Mouse (Mus musculus) heart, adult 2 months (tissue): ENCODE results near the gene Gen1. TPM values are rescaled to one million over a fixed set of nuclear protein-coding genes. Genes with fewer than 3 reads are reported as not detected.

ENCODE experiments used
- DNase-seq, 2 experiments: peaks; one replicate each; pipeline ENCODE4 v3.0.0; 2021
- H3K27ac ChIP-seq: fragments of 200-600 bp; 2 replicates; pipeline ENCODE4 v1.8.1; 2022
- H3K27me3 ChIP-seq: fragments of 200-500 bp; 2 replicates; pipeline ENCODE4 v1.6.1; 2012; ENCODE audit warnings: mild to moderate bottlenecking, low read length, inconsistent platforms, mixed read lengths; ENCODE audit not compliant: control insufficient read depth, insufficient read depth
- H3K36me3 ChIP-seq: fragments of 200-500 bp; 2 replicates; pipeline ENCODE4 v1.6.1; 2012; ENCODE audit warnings: low read length, inconsistent platforms; ENCODE audit not compliant: control insufficient read depth, insufficient read depth
- H3K4me1 ChIP-seq: fragments of 200-500 bp; 2 replicates; pipeline ENCODE4 v1.6.1; 2011; ENCODE audit warnings: low read length; ENCODE audit not compliant: control insufficient read depth, insufficient read depth
- H3K4me3 ChIP-seq: fragments of 200-600 bp; 2 replicates; pipeline ENCODE4 v1.8.1; 2022
- H3K79me2 ChIP-seq: fragments of 200-500 bp; replicated peaks from 2 replicates; pipeline ENCODE4 v1.6.1; 2012; ENCODE audit warnings: mild to moderate bottlenecking, inconsistent platforms, low read length, moderate library complexity, mixed read lengths; ENCODE audit not compliant: control insufficient read depth, insufficient read depth
- H3K9ac ChIP-seq: fragments of 200-500 bp; 2 replicates; pipeline ENCODE4 v1.6.1; 2012; ENCODE audit warnings: low read depth, mild to moderate bottlenecking, control low read depth, inconsistent platforms, low read length, mixed read lengths
- CTCF ChIP-seq: fragments of 200-600 bp; IDR thresholded peaks from 2 replicates; pipeline ENCODE4 v1.8.1; 2022; ENCODE audit warnings: antibody characterized with exemption, mild to moderate bottlenecking, moderate library complexity
- EP300 ChIP-seq: fragments of 200-500 bp; IDR thresholded peaks from 2 replicates; pipeline ENCODE4 v1.6.1; 2011; ENCODE audit warnings: low read depth, low read length, control low read depth; ENCODE audit not compliant: insufficient read depth
- POLR2A ChIP-seq: fragments of 200-500 bp; IDR thresholded peaks from 2 replicates; pipeline ENCODE4 v1.6.1; 2011; ENCODE audit warnings: mild to moderate bottlenecking, low read depth, low read length, control low read depth; ENCODE audit not compliant: insufficient read depth
- WGBS: fragments of 180-500 bp; shearing (Covaris S2); methylation state at CpG from one replicate; pipeline ENCODE4 v1.1.7; 2018; 5-methylcytosine and 5-hydroxymethylcytosine counted together
- intact Hi-C: fragments of 180-260 bp; cut with DNase I; formaldehyde crosslinking; loops from one replicate; pipeline ENCODE4 v1.15.1; 2025
- long read RNA-seq: library from polyadenylated mRNA; stranded (forward); transcript quantifications from one replicate; pipeline ENCODE4 v2.0.0, GENCODE M21; 2021
- polyA plus RNA-seq: library from polyadenylated mRNA; depleted of rRNA; stranded (reverse); fragments of >200 nt; gene quantifications from 2 replicates; pipeline ENCODE4 v1.2.3, GENCODE M21; 2012; rRNA removed
- total RNA-seq, 2 experiments: library from RNA; stranded (reverse); gene quantifications; 2 replicates each; pipeline ENCODE4 v1.2.3; 2021

The Gen1 gene
- 1 to 10 TPM in 1 of 2 experiments, under 1 TPM in 1; 0.78 to 1.1 TPM for total RNA-seq
- polyA plus RNA-seq = 0.16 and 0.23 TPM in 2 replicates
- long read RNA-seq = 0 reads

DNA sequence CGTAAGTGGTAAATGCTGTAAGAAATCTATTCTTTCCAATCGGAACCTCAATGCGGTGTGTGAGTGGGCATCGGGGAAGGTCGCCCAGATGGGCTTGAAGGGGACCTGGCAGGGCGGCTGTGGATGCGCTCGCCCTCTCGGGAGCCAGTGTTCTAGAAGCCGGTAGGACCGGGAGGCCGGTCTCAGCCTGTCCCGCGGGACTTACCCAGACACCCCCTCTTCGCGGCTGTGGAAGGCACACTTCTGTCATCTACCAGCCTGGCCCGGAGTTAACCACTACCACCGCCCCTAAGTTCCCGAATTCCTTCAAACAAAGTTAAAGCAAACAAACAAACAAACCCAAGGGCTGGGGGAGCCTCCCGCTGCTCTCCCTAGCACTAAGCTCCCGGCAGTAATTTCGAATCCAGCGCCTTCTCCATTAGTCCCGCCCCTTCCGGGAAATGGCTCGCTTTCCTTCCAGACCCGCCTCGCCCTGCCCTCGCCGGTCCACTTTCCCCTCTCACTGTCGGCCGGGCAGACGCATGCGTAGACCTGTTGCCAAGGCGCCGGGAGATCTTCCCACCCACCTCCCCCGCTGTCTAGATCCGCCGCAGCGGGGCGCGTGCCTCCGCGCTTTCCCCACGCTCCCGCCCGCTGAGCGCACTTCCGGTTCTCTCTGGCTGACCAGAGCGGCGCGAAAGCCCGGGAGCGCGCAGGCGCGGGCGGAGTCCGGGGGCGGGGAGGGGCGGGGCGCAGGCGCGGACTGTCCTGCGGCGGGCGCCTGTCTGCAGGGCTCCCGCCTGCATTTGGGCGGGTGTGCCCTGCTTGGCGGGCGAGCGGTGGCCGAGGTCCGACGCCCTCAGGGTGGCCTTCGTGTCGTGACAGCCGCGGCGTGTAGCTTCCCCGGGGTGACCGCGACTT is at the start of gene Gen1, which contains the start of gene Smc6:
Gen1 (minus strand) TSS at position 420 of the 900 bp plus-strand sequence.
Smc6 (plus strand) TSS at position 505 of the 900 bp plus-strand sequence.
- under 1% methylated on average over 79 of the region's 83 CpGs for WGBS
- TF ChIP-seq EP300 (peak; percentile 45; the same call in 1 of the 2 replicates), POLR2A (peak; percentile 74), CTCF (peak; percentile 44)
- Histone ChIP-seq H3K79me2 (peaks cover 2% of the 10 kb centered on the region), H3K9ac (peak within 1 kb of the TSS; percentile 99), H3K27me3 (no peaks in the 10 kb centered on the region), H3K36me3 (peaks cover 20% of the 10 kb centered on the region), H3K27ac (peak within 1 kb of the TSS; percentile 97), H3K4me1 (peaks cover 6% of the 10 kb centered on the region), H3K4me3 (peak within 1 kb of the TSS; percentile 78)
- peak; percentile 97 for DNase-seq
- intact Hi-C loops = loop anchor here (1.0 kb wide), 1 partner anchor 61 kb away; no protein-coding TSS in a partner anchor

DNA sequence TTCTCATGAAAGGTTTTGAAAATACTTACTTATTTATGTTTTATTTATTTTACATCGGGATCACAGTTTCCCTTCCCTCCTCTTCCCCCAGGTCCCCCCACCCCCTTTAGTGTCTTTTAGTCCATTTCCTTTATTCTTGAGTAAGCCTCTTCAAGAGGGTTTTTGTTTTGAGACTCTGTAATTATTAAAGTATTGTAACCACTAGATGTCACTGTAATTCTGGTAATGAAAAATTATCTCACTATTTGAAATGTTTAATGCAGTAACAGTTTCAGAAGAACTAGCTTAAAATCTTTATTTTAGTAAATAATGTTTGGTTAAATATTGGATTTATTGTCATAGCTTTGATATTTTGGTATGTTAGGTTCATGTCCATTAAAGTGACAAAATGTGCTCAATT is 48.2 kb upstream of the Gen1 start:
- intact Hi-C loops = loop anchor here (2.0 kb wide), 1 partner anchor 23 kb away; no protein-coding TSS in a partner anchor
- Histone ChIP-seq H3K27me3 (no peaks in the 10 kb centered on the region), H3K4me1 (no peaks in the 10 kb centered on the region), H3K79me2 (no peaks in the 10 kb centered on the region), H3K27ac (no peak overlapping the region), H3K36me3 (peaks cover 3% of the 10 kb centered on the region; the same call in 1 of the 2 replicates), H3K4me3 (no peak overlapping the region), H3K9ac (no peak overlapping the region)
- DNase-seq = no peak
- TF ChIP-seq POLR2A (no peak), EP300 (no peak), CTCF (peak; percentile 48)
- WGBS = 50% methylated on average over 1 of the region's 1 CpGs

DNA sequence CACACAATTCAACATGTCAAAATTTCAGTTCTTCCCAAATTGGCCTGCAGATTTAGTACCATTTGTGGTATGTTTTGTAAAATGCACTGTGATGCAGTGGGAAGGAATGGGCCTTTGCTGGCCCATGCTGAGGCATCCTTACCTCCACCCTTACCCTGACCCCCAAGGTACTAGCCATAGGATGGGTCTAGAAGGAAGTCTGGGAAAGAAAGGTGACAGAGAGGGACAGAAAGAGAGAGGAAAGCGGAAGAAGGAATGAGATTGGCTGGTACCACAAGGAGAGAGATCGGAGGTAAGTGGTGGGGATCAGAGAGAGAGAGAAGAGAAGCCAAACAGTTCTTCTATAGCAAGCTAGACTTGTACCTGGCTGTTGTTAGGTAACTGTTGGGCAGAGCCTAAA is 45.5 kb upstream of the Gen1 start:
- intact Hi-C loops = no loop called here
- peaks cover 6% of the 10 kb centered on the region; the same call in 1 of the 2 replicates for H3K36me3 ChIP-seq
- H3K27ac ChIP-seq = no peak overlapping the region
- TF ChIP-seq POLR2A (no peak), CTCF (no peak), EP300 (no peak)
- no peak overlapping the region for H3K9ac ChIP-seq
- H3K79me2 ChIP-seq = no peaks in the 10 kb centered on the region
- DNase-seq = no peak
- WGBS = 98% methylated on average over 2 of the region's 2 CpGs
- no peaks in the 10 kb centered on the region for H3K4me1 ChIP-seq
- H3K27me3 ChIP-seq = no peaks in the 10 kb centered on the region
- no peak overlapping the region for H3K4me3 ChIP-seq

DNA sequence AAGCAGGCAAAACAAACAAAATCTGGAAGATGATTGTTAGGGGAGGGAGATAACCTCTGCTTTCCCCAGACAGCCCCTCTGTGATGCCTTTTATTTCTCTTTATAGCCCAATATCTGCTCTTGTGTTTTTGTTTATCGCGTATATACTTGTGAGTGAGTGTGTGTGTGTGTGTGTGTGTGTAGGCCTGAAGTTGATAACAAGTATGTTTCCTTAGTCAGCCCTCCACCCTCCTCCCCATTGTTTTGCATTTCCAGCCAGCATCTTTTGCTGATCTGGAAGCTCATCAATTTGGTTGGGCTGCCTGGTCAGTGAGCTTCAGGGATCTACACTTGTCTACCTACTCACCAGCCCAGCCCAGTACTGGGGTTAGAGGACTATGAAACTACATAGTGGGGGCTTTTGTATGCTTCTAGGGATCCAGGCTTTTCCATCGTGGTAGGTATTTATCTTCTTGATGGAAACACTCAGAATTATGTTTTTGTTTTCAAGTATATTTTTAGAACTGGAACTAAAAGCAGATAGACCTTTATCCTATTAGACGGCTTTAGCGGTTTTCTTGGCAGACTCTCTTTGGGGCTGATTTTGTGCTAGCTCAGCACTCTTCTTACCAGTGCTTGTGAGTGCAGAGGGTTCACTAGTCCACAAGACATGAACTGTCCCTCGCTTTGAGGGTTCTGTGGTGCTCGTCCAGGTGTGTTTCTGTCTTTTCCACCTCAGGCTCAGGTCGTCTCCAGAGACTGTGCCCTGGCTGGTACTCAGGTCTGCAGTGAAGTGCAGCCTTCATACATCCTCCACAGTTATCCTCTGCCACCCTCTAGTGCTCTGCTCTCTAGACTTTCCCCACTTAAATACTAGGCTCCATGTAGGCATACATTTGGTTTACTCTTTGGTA is 41.4 kb upstream of the Gen1 start:
- H3K27me3 ChIP-seq = no peaks in the 10 kb centered on the region
- no peak overlapping the region for H3K27ac ChIP-seq
- TF ChIP-seq CTCF = no peak
- no peaks in the 10 kb centered on the region for H3K79me2 ChIP-seq
- no peak overlapping the region for H3K9ac ChIP-seq
- DNase-seq = no peak
- H3K4me1 ChIP-seq = no peaks in the 10 kb centered on the region
- peaks cover 3% of the 10 kb centered on the region; the same call in 1 of the 2 replicates for H3K36me3 ChIP-seq
- whole genome bisulfite sequencing = 64% methylated on average over 8 of the region's 8 CpGs
- H3K4me3 ChIP-seq = no peak overlapping the region
- intact Hi-C loops = no loop called here

DNA sequence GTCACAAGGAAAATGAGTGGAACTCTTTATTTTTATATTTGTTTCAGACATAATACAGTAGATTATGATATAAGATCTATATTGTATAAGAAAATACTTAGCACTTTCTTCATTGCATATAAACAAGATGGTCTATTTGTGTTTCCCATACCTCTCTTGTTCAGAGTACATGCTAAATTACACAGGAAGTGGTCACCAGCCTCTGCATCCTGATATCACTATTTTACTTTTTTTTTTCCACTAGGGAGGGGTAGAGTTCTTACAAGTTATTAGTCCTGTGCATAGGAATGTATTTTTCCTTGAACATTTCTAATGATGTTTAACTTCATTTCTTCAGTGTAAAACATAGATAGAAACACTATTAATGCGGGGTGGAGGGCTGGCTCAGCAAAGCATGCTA is 35.3 kb upstream of the Gen1 start:
- Histone ChIP-seq H3K4me1 (no peaks in the 10 kb centered on the region), H3K4me3 (no peak overlapping the region), H3K36me3 (peaks cover 5% of the 10 kb centered on the region; the same call in 1 of the 2 replicates), H3K79me2 (no peaks in the 10 kb centered on the region), H3K27me3 (no peaks in the 10 kb centered on the region), H3K27ac (no peak overlapping the region), H3K9ac (no peak overlapping the region)
- WGBS = 88% methylated on average over 1 of the region's 1 CpGs
- DNase-seq = no peak
- intact Hi-C loops = loop anchor here (2.0 kb wide), 1 partner anchor 14 kb away; no protein-coding TSS in a partner anchor
- TF ChIP-seq POLR2A (no peak), CTCF (no peak), EP300 (no peak)
